Mouse (Mus musculus) urinary bladder, postnatal 25 days (tissue): ENCODE results near the gene Hc.

ENCODE experiments used
- DNase-seq: peaks from one replicate; pipeline ENCODE4 v3.0.0; 2022; ENCODE audit warnings: low spot score

Gene Hc

GRCm38 (mm10) chr2:34976945-34977658 is 84.1 kb downstream of the Hc start:
- no peak for DNase-seq

- DNase-seq = no peak
Measured at GRCm38 (mm10) chr2:34976447-34976846, 84.8 kb downstream of the Hc start.

GRCm38 (mm10) chr2:34973087-34973486 is 88.2 kb downstream of the Hc start:
- DNase-seq = no peak

GRCm38 (mm10) chr2:34971080-34971888 is 90.0 kb downstream of the Hc start:
- DNase-seq = no peak

GRCm38 (mm10) chr2:34970092-34970750 is 91.0 kb downstream of the Hc start:
- peak; percentile 80 for DNase-seq

- DNase-seq = no peak
Measured at GRCm38 (mm10) chr2:34969166-34969565, 92.1 kb downstream of the Hc start.

- no peak for DNase-seq
Measured at GRCm38 (mm10) chr2:34966243-34966934, 94.8 kb downstream of the Hc start.

- no peak for DNase-seq
Measured at GRCm38 (mm10) chr2:34965806-34966205, 95.4 kb downstream of the Hc start.

GRCm38 (mm10) chr2:34965293-34965692 is 95.9 kb downstream of the Hc start:
- peak; percentile 18 for DNase-seq

- no peak for DNase-seq
Measured at GRCm38 (mm10) chr2:34964651-34965050, 96.6 kb downstream of the Hc start.

- DNase-seq = no peak
Measured at GRCm38 (mm10) chr2:34964230-34964629, 97.0 kb downstream of the Hc start.

- no peak for DNase-seq
Measured at GRCm38 (mm10) chr2:34963371-34963956, 97.8 kb downstream of the Hc start.

- no peak for DNase-seq
Measured at GRCm38 (mm10) chr2:34962893-34963292, 98.3 kb downstream of the Hc start.

- DNase-seq = no peak
Measured at GRCm38 (mm10) chr2:34962211-34962610, 99.0 kb downstream of the Hc start.

GRCm38 (mm10) chr2:34961481-34962036 is 99.7 kb downstream of the Hc start, which contains the start of gene Traf1:
Gene Traf1, minus strand, starts transcription at chr2:34961772.
- peak; percentile 34 for DNase-seq

- DNase-seq = no peak
Measured at GRCm38 (mm10) chr2:34960966-34961365, 100.3 kb downstream of the Hc start.

- no peak for DNase-seq
Measured at GRCm38 (mm10) chr2:34960466-34960865, 100.8 kb downstream of the Hc start.

- no peak for DNase-seq
Measured at GRCm38 (mm10) chr2:34958582-34958981, 102.7 kb downstream of the Hc start.

- no peak for DNase-seq
Measured at GRCm38 (mm10) chr2:34958036-34958435, 103.2 kb downstream of the Hc start.

- no peak for DNase-seq
Measured at GRCm38 (mm10) chr2:34957405-34957804, 103.8 kb downstream of the Hc start.

GRCm38 (mm10) chr2:34956941-34957340 is 104.3 kb downstream of the Hc start:
- no peak for DNase-seq
